ENCODE assay signal across 13 mouse cellular contexts in genomic region chr10:39505007-39505406, GRCm38 (mm10).
DNase-seq lines count a peak whose midpoint lies in the region; ATAC-seq and TF ChIP-seq lines count a peak whose summit lies in the region.
"Had no signal": no experiment of that assay in that cellular context is flagged by ENCODE, and none has a peak within 500 bp of the region (broad histone marks: within the 10 kb centered on the region; RNA-seq: fewer than 3 reads in every experiment).

No protein-coding gene starts in this region.

- H3K27ac ChIP-seq in heart, adult 2 months: no peak overlapping the region
- peak overlapping the region; percentile 60 for H3K27ac ChIP-seq in hindbrain, postnatal 0 days
- H3K27ac ChIP-seq: kidney, embryonic 15.5 days; liver, embryonic 13.5 days had no signal

- no peak for TF ChIP-seq CTCF in heart, adult 2 months (IDR thresholded peaks at IDR 0.05)
- TF ChIP-seq CTCF in hindbrain, postnatal 0 days (IDR thresholded peaks at IDR 0.05; ENCODE audit: low read depth): no peak

- TF ChIP-seq EP300 in heart, adult 2 months (IDR thresholded peaks at IDR 0.05; ENCODE audit: insufficient read depth, low read depth, low read length): no peak

- intact Hi-C loops in heart, adult 2 months (cut with DNase I): no loop called here

- no peaks in the 10 kb centered on the region for H3K79me2 ChIP-seq in heart, adult 2 months (replicated peaks; ENCODE audit: control insufficient read depth, insufficient read depth, low read length)

- H3K4me3 ChIP-seq in heart, adult 2 months: no peak overlapping the region
- H3K4me3 ChIP-seq in hindbrain, postnatal 0 days (ENCODE audit: low read length): no peak overlapping the region
- H3K4me3 ChIP-seq: erythroblast, embryonic 14.5 days; kidney, embryonic 15.5 days; liver, embryonic 13.5 days had no signal

- no peak for TF ChIP-seq POLR2A in heart, adult 2 months (IDR thresholded peaks at IDR 0.05; ENCODE audit: insufficient read depth, low read depth, low read length)

- ATAC-seq in hindbrain, postnatal 0 days: peak; percentile 12; the same call in 1 of the 2 replicates

- WGBS in heart, adult 2 months: 59% methylated on average over 9 of the region's 9 CpGs
- WGBS in hindbrain, postnatal 0 days: 15% methylated on average over 9 of the region's 9 CpGs

- H3K9me3 ChIP-seq in hindbrain, postnatal 0 days (ENCODE audit: low read length): no peaks in the 10 kb centered on the region
- H3K9me3 ChIP-seq: kidney, embryonic 15.5 days; liver, embryonic 13.5 days had no signal

- peak; percentile 46 for DNase-seq in heart, postnatal 4 days
- DNase-seq in heart, adult 2 months: no peak
- DNase-seq in right cerebral cortex, postnatal 4 days: peak; percentile 78
- no peak for DNase-seq in right cerebral cortex, adult 18-20 months
- peak; percentile 84 for DNase-seq in hindbrain, postnatal 0 days (ENCODE audit: low spot score)
- no peak for DNase-seq in adrenal gland, adult (ENCODE audit: inconsistent age in 2 of 2, low spot score in 1 of 2)
- DNase-seq in layer of hippocampus, adult 9-10 months (ENCODE audit: low spot score): no peak
- no peak for DNase-seq in spleen, postnatal 10 days (ENCODE audit: low spot score in 2 of 2)
- DNase-seq: heart, postnatal 36 days; liver, embryonic 13.5 days; thymus, postnatal 4 days had no signal

- H3K4me2 ChIP-seq in hindbrain, postnatal 0 days (ENCODE audit: low read depth, low read length): peak overlapping the region; percentile 17; the same call in 1 of the 2 replicates
- H3K4me2 ChIP-seq: kidney, embryonic 15.5 days; liver, embryonic 13.5 days had no signal

- peaks cover 33% of the 10 kb centered on the region for H3K4me1 ChIP-seq in heart, adult 2 months (ENCODE audit: control insufficient read depth, insufficient read depth, low read length)
- H3K4me1 ChIP-seq in hindbrain, postnatal 0 days (ENCODE audit: insufficient read depth, low read length): peaks cover 49% of the 10 kb centered on the region

- no peaks in the 10 kb centered on the region for H3K27me3 ChIP-seq in heart, adult 2 months (ENCODE audit: control insufficient read depth, insufficient read depth, low read length)
- H3K27me3 ChIP-seq in hindbrain, postnatal 0 days (ENCODE audit: insufficient read depth, low read length): no peaks in the 10 kb centered on the region
- H3K27me3 ChIP-seq: kidney, embryonic 15.5 days; liver, embryonic 13.5 days had no signal

- H3K9ac ChIP-seq in heart, adult 2 months (ENCODE audit: low read depth, low read length): no peak overlapping the region
- no peak overlapping the region for H3K9ac ChIP-seq in hindbrain, postnatal 0 days (replicated peaks; ENCODE audit: low read length)
- H3K9ac ChIP-seq: kidney, embryonic 15.5 days; liver, embryonic 13.5 days had no signal

- no peaks in the 10 kb centered on the region for H3K36me3 ChIP-seq in heart, adult 2 months (ENCODE audit: control insufficient read depth, insufficient read depth, low read length)
- no peaks in the 10 kb centered on the region for H3K36me3 ChIP-seq in hindbrain, postnatal 0 days (ENCODE audit: insufficient read depth, low read length)
- H3K36me3 ChIP-seq: kidney, embryonic 15.5 days; liver, embryonic 13.5 days had no signal

Comparison
In these comparisons a context has a peak if more than half of its experiments do, and no peak if none do; other contexts are left out.
1. DNase-seq: peak in heart, postnatal 4 days (single experiment), right cerebral cortex, postnatal 4 days (single experiment) and hindbrain, postnatal 0 days (single experiment); none in heart, adult 2 months (0 of 2), right cerebral cortex, adult 18-20 months (single experiment), adrenal gland, adult (0 of 2), layer of hippocampus, adult 9-10 months (single experiment) and spleen, postnatal 10 days (0 of 2).